Mouse (Mus musculus): ENCODE measurements at regions not wholly inside any gene's neighbourhood (a gene's known extent, or its start where the extent isn't known, plus 50 kb on each side); places are given as distances from the start of the nearest gene placed in this dataset.
A peak's percentile ranks its signal among the peaks of the same experiment; 100 is the strongest.

GRCm38 (mm10) chr16:87129021-87129420, 225.0 kb upstream of the N6amt1 start:
- no peaks in the 10 kb centered on the region for H3K9me3 ChIP-seq (ENCODE audit: control insufficient read depth, low read length)
- no peak overlapping the region for H3K27ac ChIP-seq (ENCODE audit: low read depth, low read length)
- 94% methylated on average over 3 of the region's 3 CpGs for WGBS
- no peaks in the 10 kb centered on the region for H3K36me3 ChIP-seq (ENCODE audit: control insufficient read depth, insufficient read depth, low read length)
- no peak overlapping the region for H3K9ac ChIP-seq (ENCODE audit: low read depth, low read length)
- no peaks in the 10 kb centered on the region for H3K27me3 ChIP-seq (replicated peaks; ENCODE audit: control insufficient read depth, insufficient read depth, low read length)
- H3K4me1 ChIP-seq (ENCODE audit: control insufficient read depth, insufficient read depth, low read depth, low read length) = no peaks in the 10 kb centered on the region
- no peak for ATAC-seq
- H3K4me3 ChIP-seq (ENCODE audit: low read length) = no peak overlapping the region
- peak overlapping the region; percentile 47 for H3K4me2 ChIP-seq (ENCODE audit: low read length)

- Histone ChIP-seq H3K4me1 (ENCODE audit: control insufficient read depth, insufficient read depth, low read depth, low read length) (no peaks in the 10 kb centered on the region), H3K27me3 (replicated peaks; ENCODE audit: control insufficient read depth, insufficient read depth, low read length) (no peaks in the 10 kb centered on the region), H3K4me2 (ENCODE audit: low read length) (peak overlapping the region; percentile 47), H3K4me3 (ENCODE audit: low read length) (peak overlapping the region; percentile 19), H3K27ac (ENCODE audit: low read depth, low read length) (no peak overlapping the region), H3K9ac (ENCODE audit: low read depth, low read length) (no peak overlapping the region), H3K9me3 (ENCODE audit: control insufficient read depth, low read length) (no peaks in the 10 kb centered on the region), H3K36me3 (ENCODE audit: control insufficient read depth, insufficient read depth, low read length) (no peaks in the 10 kb centered on the region)
- 0 out of 2 replicates have a peak, but pooled peaks have one; percentile 45 for ATAC-seq
- WGBS = 63% methylated on average over 13 of the region's 13 CpGs
Observed at GRCm38 (mm10) chr16:87128230-87128629, 225.8 kb upstream of the N6amt1 start.

GRCm38 (mm10) chr16:87124519-87124918, 229.5 kb upstream of the N6amt1 start:
- H3K9me3 ChIP-seq (ENCODE audit: control insufficient read depth, low read length) = no peaks in the 10 kb centered on the region
- WGBS = 88% methylated on average over 7 of the region's 7 CpGs
- no peak overlapping the region for H3K4me2 ChIP-seq (ENCODE audit: low read length)
- H3K9ac ChIP-seq (ENCODE audit: low read depth, low read length) = no peak overlapping the region
- no peaks in the 10 kb centered on the region for H3K27me3 ChIP-seq (replicated peaks; ENCODE audit: control insufficient read depth, insufficient read depth, low read length)
- no peaks in the 10 kb centered on the region for H3K4me1 ChIP-seq (ENCODE audit: control insufficient read depth, insufficient read depth, low read depth, low read length)
- no peaks in the 10 kb centered on the region for H3K36me3 ChIP-seq (ENCODE audit: control insufficient read depth, insufficient read depth, low read length)
- ATAC-seq = no peak
- H3K27ac ChIP-seq (ENCODE audit: low read depth, low read length) = no peak overlapping the region
- no peak overlapping the region for H3K4me3 ChIP-seq (ENCODE audit: low read length)

- no peak overlapping the region for H3K9ac ChIP-seq (ENCODE audit: low read depth, low read length)
Observed at GRCm38 (mm10) chr16:87103599-87103998, 250.4 kb upstream of the N6amt1 start.

GRCm38 (mm10) chr16:87102057-87102456, 251.9 kb upstream of the N6amt1 start:
- Histone ChIP-seq H3K27ac (ENCODE audit: low read depth, low read length) (no peak overlapping the region), H3K27me3 (replicated peaks; ENCODE audit: control insufficient read depth, insufficient read depth, low read length) (no peaks in the 10 kb centered on the region), H3K4me3 (ENCODE audit: low read length) (no peak overlapping the region), H3K9me3 (ENCODE audit: control insufficient read depth, low read length) (no peaks in the 10 kb centered on the region), H3K4me2 (ENCODE audit: low read length) (no peak overlapping the region), H3K4me1 (ENCODE audit: control insufficient read depth, insufficient read depth, low read depth, low read length) (no peaks in the 10 kb centered on the region), H3K9ac (ENCODE audit: low read depth, low read length) (no peak overlapping the region), H3K36me3 (ENCODE audit: control insufficient read depth, insufficient read depth, low read length) (no peaks in the 10 kb centered on the region)
- no peak for ATAC-seq

More at GRCm38 (mm10) chr16:87103599-87103998, 250.4 kb upstream of the N6amt1 start:
- Histone ChIP-seq H3K27ac (ENCODE audit: low read depth, low read length) (no peak overlapping the region), H3K4me2 (ENCODE audit: low read length) (no peak overlapping the region), H3K4me1 (ENCODE audit: control insufficient read depth, insufficient read depth, low read depth, low read length) (no peaks in the 10 kb centered on the region), H3K36me3 (ENCODE audit: control insufficient read depth, insufficient read depth, low read length) (no peaks in the 10 kb centered on the region), H3K9me3 (ENCODE audit: control insufficient read depth, low read length) (no peaks in the 10 kb centered on the region), H3K4me3 (ENCODE audit: low read length) (no peak overlapping the region), H3K27me3 (replicated peaks; ENCODE audit: control insufficient read depth, insufficient read depth, low read length) (no peaks in the 10 kb centered on the region)
- WGBS = 77% methylated on average over 2 of the region's 2 CpGs
- ATAC-seq = no peak

- no peak overlapping the region for H3K9ac ChIP-seq (ENCODE audit: low read depth, low read length)
- no peaks in the 10 kb centered on the region for H3K27me3 ChIP-seq (replicated peaks; ENCODE audit: control insufficient read depth, insufficient read depth, low read length)
- H3K4me3 ChIP-seq (ENCODE audit: low read length) = no peak overlapping the region
- ATAC-seq = no peak
- H3K27ac ChIP-seq (ENCODE audit: low read depth, low read length) = no peak overlapping the region
- H3K4me2 ChIP-seq (ENCODE audit: low read length) = no peak overlapping the region
- WGBS = 80% methylated on average over 2 of the region's 2 CpGs
- no peaks in the 10 kb centered on the region for H3K9me3 ChIP-seq (ENCODE audit: control insufficient read depth, low read length)
- H3K36me3 ChIP-seq (ENCODE audit: control insufficient read depth, insufficient read depth, low read length) = no peaks in the 10 kb centered on the region
- H3K4me1 ChIP-seq (ENCODE audit: control insufficient read depth, insufficient read depth, low read depth, low read length) = no peaks in the 10 kb centered on the region
Observed at GRCm38 (mm10) chr16:87092011-87092410, 262.0 kb upstream of the N6amt1 start.

GRCm38 (mm10) chr16:87089322-87089721, 264.7 kb upstream of the N6amt1 start:
- H3K4me1 ChIP-seq (ENCODE audit: control insufficient read depth, insufficient read depth, low read depth, low read length) = no peaks in the 10 kb centered on the region
- no peak for ATAC-seq
- no peaks in the 10 kb centered on the region for H3K36me3 ChIP-seq (ENCODE audit: control insufficient read depth, insufficient read depth, low read length)
- no peak overlapping the region for H3K27ac ChIP-seq (ENCODE audit: low read depth, low read length)
- no peak overlapping the region for H3K4me3 ChIP-seq (ENCODE audit: low read length)
- H3K4me2 ChIP-seq (ENCODE audit: low read length) = no peak overlapping the region
- H3K27me3 ChIP-seq (replicated peaks; ENCODE audit: control insufficient read depth, insufficient read depth, low read length) = no peaks in the 10 kb centered on the region
- H3K9ac ChIP-seq (ENCODE audit: low read depth, low read length) = no peak overlapping the region
- H3K9me3 ChIP-seq (ENCODE audit: control insufficient read depth, low read length) = no peaks in the 10 kb centered on the region
- 87% methylated on average over 3 of the region's 3 CpGs for WGBS

- Histone ChIP-seq H3K9ac (ENCODE audit: low read depth, low read length) (no peak overlapping the region), H3K4me1 (ENCODE audit: control insufficient read depth, insufficient read depth, low read depth, low read length) (no peaks in the 10 kb centered on the region), H3K27ac (ENCODE audit: low read depth, low read length) (no peak overlapping the region), H3K27me3 (replicated peaks; ENCODE audit: control insufficient read depth, insufficient read depth, low read length) (no peaks in the 10 kb centered on the region), H3K4me3 (ENCODE audit: low read length) (no peak overlapping the region), H3K4me2 (ENCODE audit: low read length) (no peak overlapping the region), H3K36me3 (ENCODE audit: control insufficient read depth, insufficient read depth, low read length) (no peaks in the 10 kb centered on the region), H3K9me3 (ENCODE audit: control insufficient read depth, low read length) (no peaks in the 10 kb centered on the region)
- 85% methylated on average over 2 of the region's 2 CpGs for WGBS
- ATAC-seq = no peak
Observed at GRCm38 (mm10) chr16:87083505-87083904, 270.5 kb upstream of the N6amt1 start.

- H3K4me2 ChIP-seq (ENCODE audit: low read length) = no peak overlapping the region
- ATAC-seq = no peak
- no peaks in the 10 kb centered on the region for H3K36me3 ChIP-seq (ENCODE audit: control insufficient read depth, insufficient read depth, low read length)
- H3K27ac ChIP-seq (ENCODE audit: low read depth, low read length) = no peak overlapping the region
- H3K4me3 ChIP-seq (ENCODE audit: low read length) = no peak overlapping the region
- no peaks in the 10 kb centered on the region for H3K27me3 ChIP-seq (replicated peaks; ENCODE audit: control insufficient read depth, insufficient read depth, low read length)
- no peaks in the 10 kb centered on the region for H3K4me1 ChIP-seq (ENCODE audit: control insufficient read depth, insufficient read depth, low read depth, low read length)
- no peak overlapping the region for H3K9ac ChIP-seq (ENCODE audit: low read depth, low read length)
- H3K9me3 ChIP-seq (ENCODE audit: control insufficient read depth, low read length) = no peaks in the 10 kb centered on the region
- 98% methylated on average over 2 of the region's 2 CpGs for WGBS
Observed at GRCm38 (mm10) chr16:87077385-87077784, 276.6 kb upstream of the N6amt1 start.

- Histone ChIP-seq H3K36me3 (ENCODE audit: control insufficient read depth, insufficient read depth, low read length) (no peaks in the 10 kb centered on the region), H3K4me1 (ENCODE audit: control insufficient read depth, insufficient read depth, low read depth, low read length) (no peaks in the 10 kb centered on the region), H3K27ac (ENCODE audit: low read depth, low read length) (no peak overlapping the region), H3K27me3 (replicated peaks; ENCODE audit: control insufficient read depth, insufficient read depth, low read length) (no peaks in the 10 kb centered on the region), H3K9me3 (ENCODE audit: control insufficient read depth, low read length) (no peaks in the 10 kb centered on the region), H3K9ac (ENCODE audit: low read depth, low read length) (no peak overlapping the region), H3K4me3 (ENCODE audit: low read length) (no peak overlapping the region), H3K4me2 (ENCODE audit: low read length) (no peak overlapping the region)
- WGBS = 63% methylated on average over 2 of the region's 2 CpGs
- ATAC-seq = no peak
Observed at GRCm38 (mm10) chr16:87069294-87069693, 284.7 kb upstream of the N6amt1 start.

Data from hindbrain, embryonic 16.5 days (tissue).